ENCODE assay signal across 10 mouse cellular contexts in the genomic region with DNA sequence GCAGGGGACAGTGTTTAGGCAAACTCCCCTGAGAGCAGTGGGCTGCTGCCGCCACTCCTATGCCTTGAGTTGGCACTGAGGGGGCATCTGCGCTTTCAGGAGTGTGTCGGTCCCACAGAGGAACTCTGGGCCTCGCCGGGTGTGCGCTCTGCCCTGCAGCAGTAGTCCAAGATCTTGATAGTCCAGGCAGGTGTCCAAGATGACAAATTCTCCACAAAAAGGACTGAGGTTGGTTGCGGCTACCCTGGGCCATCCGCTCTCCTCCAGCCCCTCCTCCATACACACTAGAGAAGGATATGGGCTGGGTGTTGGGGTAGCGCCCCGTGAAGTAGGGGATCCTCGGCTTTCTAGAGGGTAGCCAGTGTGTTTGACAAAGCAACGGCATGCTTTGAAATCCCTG. TPM values are rescaled to one million over a fixed set of nuclear protein-coding genes. Genes with fewer than 3 reads are reported as not detected.
A peak's percentile ranks its signal among the peaks of the same experiment; 100 is the strongest.
DNase-seq lines count a peak whose midpoint lies in the region; ATAC-seq and TF ChIP-seq lines count a peak whose summit lies in the region.
"Had no signal": no experiment of that assay in that cellular context is flagged by ENCODE, and none has a peak within 500 bp of the region (broad histone marks: within the 10 kb centered on the region; RNA-seq: fewer than 3 reads in every experiment).

No protein-coding gene starts in this region.

- peak; percentile 26; the same call in 1 of the 2 replicates for ATAC-seq in lung, embryonic 14.5 days (ENCODE audit: insufficient read depth)
- ATAC-seq in limb, embryonic 13.5 days (ENCODE audit: low FRiP score, low read depth), result no peak

- H3K27me3 ChIP-seq in lung, embryonic 14.5 days (ENCODE audit: insufficient read depth, low read length), result no peaks in the 10 kb centered on the region
- H3K27me3 ChIP-seq in limb, embryonic 13.5 days, result no peaks in the 10 kb centered on the region
- H3K27me3 ChIP-seq in small intestine, adult 2 months (ENCODE audit: control insufficient read depth, insufficient read depth, low read length), result no peaks in the 10 kb centered on the region

- H3K27ac ChIP-seq in lung, embryonic 14.5 days (ENCODE audit: low read depth), result no peak overlapping the region; the same call in 1 of the 2 replicates
- no peak overlapping the region for H3K27ac ChIP-seq in limb, embryonic 13.5 days
- peak overlapping the region; percentile 28 for H3K27ac ChIP-seq in small intestine, adult 2 months (ENCODE audit: insufficient read depth, low read depth, low read length)

- peak overlapping the region; percentile 28; the same call in 1 of the 2 replicates for H3K9ac ChIP-seq in lung, embryonic 14.5 days
- no peak overlapping the region; the same call in 1 of the 2 replicates for H3K9ac ChIP-seq in limb, embryonic 13.5 days

- 29% methylated on average over 12 of the region's 12 CpGs for WGBS in lung, embryonic 14.5 days
- WGBS in limb, embryonic 13.5 days, result 49% methylated on average over 12 of the region's 12 CpGs
- 77% methylated on average over 12 of the region's 12 CpGs for WGBS in small intestine, adult 2 months

- no peak for TF ChIP-seq CTCF in lung, embryonic 14.5 days (IDR thresholded peaks at IDR 0.05; ENCODE audit: low read depth)
- no peak for TF ChIP-seq CTCF in small intestine, adult 2 months (IDR thresholded peaks at IDR 0.05; ENCODE audit: extremely low read depth, insufficient read length, insufficient replicate concordance, low read depth, low read length)

- peak overlapping the region; percentile 49 for H3K4me2 ChIP-seq in lung, embryonic 14.5 days
- H3K4me2 ChIP-seq in limb, embryonic 13.5 days (replicated peaks), result peak overlapping the region; percentile 46

- H3K4me3 ChIP-seq in lung, embryonic 14.5 days (ENCODE audit: low read depth, low read length), result peak overlapping the region; percentile 16; the same call in 1 of the 2 replicates
- peak overlapping the region; percentile 8; the same call in 1 of the 2 replicates for H3K4me3 ChIP-seq in limb, embryonic 13.5 days
- no peak overlapping the region for H3K4me3 ChIP-seq in small intestine, adult 2 months (ENCODE audit: low read depth, low read length)

- no peaks in the 10 kb centered on the region for H3K36me3 ChIP-seq in lung, embryonic 14.5 days (ENCODE audit: insufficient read depth)
- H3K36me3 ChIP-seq in limb, embryonic 13.5 days, result no peaks in the 10 kb centered on the region
- no peaks in the 10 kb centered on the region for H3K36me3 ChIP-seq in small intestine, adult 2 months (ENCODE audit: control insufficient read depth, insufficient read depth, low read length)

- no peaks in the 10 kb centered on the region for H3K4me1 ChIP-seq in lung, embryonic 14.5 days (ENCODE audit: insufficient read depth)
- peaks cover 31% of the 10 kb centered on the region for H3K4me1 ChIP-seq in limb, embryonic 13.5 days
- peaks cover 11% of the 10 kb centered on the region; the same call in 1 of the 2 replicates for H3K4me1 ChIP-seq in small intestine, adult 2 months (ENCODE audit: control insufficient read depth, insufficient read depth, insufficient read length, low read length)

- H3K9me3 ChIP-seq in lung, embryonic 14.5 days (ENCODE audit: low read depth, low read length), result no peaks in the 10 kb centered on the region
- H3K9me3 ChIP-seq in limb, embryonic 13.5 days, result no peaks in the 10 kb centered on the region

- TF ChIP-seq POLR2A in small intestine, adult 2 months (IDR thresholded peaks at IDR 0.05; ENCODE audit: low read depth, low read length), result no peak

- peak; percentile 20 for DNase-seq in cerebellum, adult 9-11 months
- no peak for DNase-seq in cerebellum, adult 11 months
- no peak for DNase-seq in lung, embryonic 14.5 days
- no peak for DNase-seq in lung, adult 18-20 months
- no peak for DNase-seq in layer of hippocampus, adult 18-20 months (ENCODE audit: low spot score in 2 of 2)
- DNase-seq in layer of hippocampus, adult 11-12 months (ENCODE audit: low spot score), result no peak
- DNase-seq: layer of hippocampus, adult 9-11 months; spleen, adult 18-20 months had no signal

RNA-seq across cellular contexts. Expression of gene Tent4a, which starts 9.2 kb away (rescaled TPM):
- 7.5 and 8.9 TPM in 2 replicates for polyA plus RNA-seq in lung, embryonic 14.5 days (2014; fragmentation: Nextera tagmentation; extraction: Ambion mirVana)
- 6.3 and 6.7 TPM in 2 replicates for polyA plus RNA-seq in limb, embryonic 13.5 days (2015; fragmentation: Nextera tagmentation; extraction: Ambion mirVana)
- 5.3 and 9.4 TPM in 2 replicates for polyA plus RNA-seq in small intestine, adult 2 months (2012; rRNA removed)
- 10 to 100 TPM; 51.0 to 52.1 TPM for total RNA-seq in layer of hippocampus, adult 18-20 months (2021)

RNA-seq across cellular contexts. Expression of gene Nsun2, which starts 10.0 kb away (rescaled TPM):
- polyA plus RNA-seq in lung, embryonic 14.5 days (2014; fragmentation: Nextera tagmentation; extraction: Ambion mirVana), result 130 TPM in 2 replicates
- 120 and 125 TPM in 2 replicates for polyA plus RNA-seq in limb, embryonic 13.5 days (2015; fragmentation: Nextera tagmentation; extraction: Ambion mirVana)
- polyA plus RNA-seq in small intestine, adult 2 months (2012; rRNA removed), result 21.4 and 26.6 TPM in 2 replicates
- total RNA-seq in layer of hippocampus, adult 18-20 months (2021), result 10 to 100 TPM; 85.0 to 92.9 TPM
